Mouse (Mus musculus) frontal cortex, adult (tissue): ENCODE data around the gene Tacc3.
A peak's percentile ranks its signal among the peaks of the same experiment; 100 is the strongest.

ENCODE experiments used
- ATAC-seq: cut with Nextera tagmentation; 2 replicates; pipeline ENCODE4 v1.9.2; 2017; ENCODE audit warnings: mild to moderate bottlenecking, moderate library complexity, mixed read lengths; ENCODE audit not compliant: low TSS enrichment

The Tacc3 gene

DNA sequence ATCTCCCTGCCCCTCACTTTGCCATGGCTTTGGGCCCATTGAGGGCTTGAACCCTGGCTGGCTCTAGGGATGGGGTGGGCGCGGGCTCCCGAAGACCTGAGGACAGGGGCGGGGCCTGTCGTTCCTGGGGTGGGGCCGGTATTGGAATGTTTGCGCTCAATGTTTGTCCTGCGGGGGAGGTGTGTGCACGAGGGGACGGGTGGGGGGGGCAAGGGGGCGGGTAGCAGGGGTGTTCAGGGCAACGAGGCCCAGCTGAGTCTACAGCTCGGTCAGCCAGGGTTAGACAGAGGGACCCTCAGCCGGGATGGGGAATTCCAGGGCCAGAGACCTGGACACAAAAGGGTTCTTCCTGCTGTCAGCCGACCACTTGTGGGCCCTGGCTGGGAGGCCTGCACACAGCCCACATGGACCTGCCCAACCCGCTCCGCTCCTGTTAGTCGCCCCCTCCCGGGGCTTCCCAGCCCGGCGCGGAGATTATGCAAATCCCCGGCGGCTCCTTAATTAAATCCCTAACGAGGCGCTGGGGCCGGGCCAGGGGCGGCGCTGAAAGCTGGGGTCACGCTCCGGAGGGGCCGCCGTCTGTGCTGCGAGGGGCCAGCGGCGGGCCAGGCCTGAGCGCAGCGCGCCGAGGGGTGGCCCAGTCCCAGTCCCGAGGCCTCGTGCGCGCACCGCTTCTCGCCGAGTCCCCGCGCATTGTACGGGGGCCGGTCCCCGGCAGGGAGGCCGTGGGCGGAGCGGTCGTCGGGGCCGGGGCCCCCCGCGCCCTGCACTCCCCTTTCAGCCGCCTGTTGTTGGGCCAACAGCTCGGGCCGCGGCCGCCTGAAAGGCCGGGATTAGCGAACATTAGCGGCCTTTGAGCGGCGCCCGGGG, 37.2 kb downstream of the Tacc3 start:
- ATAC-seq = peak; percentile 19; the same call in 1 of the 2 replicates

- no peak for ATAC-seq
These were observed 37.8 kb downstream of the Tacc3 start for GRCm38 (mm10) chr5:33695718-33696121.

- no peak for ATAC-seq
These were observed 38.5 kb downstream of the Tacc3 start for GRCm38 (mm10) chr5:33696430-33696829.

GRCm38 (mm10) chr5:33697534-33697933, 39.6 kb downstream of the Tacc3 start:
- no peak for ATAC-seq

DNA sequence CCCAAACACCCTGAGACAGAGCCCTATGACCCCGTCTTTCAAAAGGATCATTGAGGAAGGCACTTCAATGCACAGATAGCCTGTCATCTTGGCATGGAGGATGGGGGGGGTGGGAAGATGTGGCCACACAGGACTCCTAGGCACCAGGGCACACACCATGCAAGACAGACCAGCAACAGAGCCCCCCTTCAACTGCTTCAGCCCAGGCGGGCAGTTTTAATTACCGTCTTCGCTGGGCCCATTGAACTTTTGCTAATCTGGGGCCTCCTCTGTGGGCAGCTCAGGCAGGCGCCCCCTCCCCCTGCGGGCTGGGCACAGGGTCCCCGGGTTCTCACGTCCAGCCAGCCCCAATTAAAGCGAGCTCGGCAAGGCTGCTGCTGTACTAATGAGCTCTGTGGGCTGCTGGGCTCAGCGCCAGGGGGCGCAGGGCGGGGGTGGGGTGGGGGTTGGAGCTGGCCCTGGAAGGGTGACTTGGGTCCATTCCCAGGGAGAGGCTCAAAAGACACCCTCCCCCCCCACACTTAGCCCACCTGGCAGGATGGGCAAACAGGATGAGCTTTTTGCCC, 40.1 kb downstream of the Tacc3 start:
- ATAC-seq = no peak

DNA sequence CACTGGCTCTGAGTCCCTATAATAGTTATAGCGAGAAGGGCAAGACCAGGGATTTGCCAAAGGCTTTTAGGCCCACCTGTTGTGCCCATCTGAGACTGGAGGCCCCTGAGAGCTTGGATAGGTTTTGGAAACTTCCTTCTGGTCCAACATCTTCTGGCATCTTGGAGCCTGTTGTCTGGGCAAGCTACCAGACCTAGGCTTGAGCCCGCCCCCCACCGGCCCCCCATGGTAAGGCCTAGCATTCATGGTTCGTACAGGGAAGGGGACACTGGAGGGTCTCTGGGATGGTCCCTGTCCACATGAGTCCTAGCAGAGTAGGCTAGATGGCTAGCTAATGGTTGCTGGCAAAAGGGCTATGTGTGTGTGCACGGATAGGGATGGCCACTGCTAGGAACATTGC, 40.7 kb downstream of the Tacc3 start:
- ATAC-seq = no peak

- no peak for ATAC-seq
These were observed 42.1 kb downstream of the Tacc3 start for GRCm38 (mm10) chr5:33700010-33700409.

- no peak for ATAC-seq
These were observed 43.9 kb downstream of the Tacc3 start for GRCm38 (mm10) chr5:33701832-33702231.

GRCm38 (mm10) chr5:33703999-33704398, 46.1 kb downstream of the Tacc3 start:
- ATAC-seq = no peak

- peak; percentile 48 for ATAC-seq
These were observed 47.1 kb downstream of the Tacc3 start for GRCm38 (mm10) chr5:33704945-33705611.

DNA sequence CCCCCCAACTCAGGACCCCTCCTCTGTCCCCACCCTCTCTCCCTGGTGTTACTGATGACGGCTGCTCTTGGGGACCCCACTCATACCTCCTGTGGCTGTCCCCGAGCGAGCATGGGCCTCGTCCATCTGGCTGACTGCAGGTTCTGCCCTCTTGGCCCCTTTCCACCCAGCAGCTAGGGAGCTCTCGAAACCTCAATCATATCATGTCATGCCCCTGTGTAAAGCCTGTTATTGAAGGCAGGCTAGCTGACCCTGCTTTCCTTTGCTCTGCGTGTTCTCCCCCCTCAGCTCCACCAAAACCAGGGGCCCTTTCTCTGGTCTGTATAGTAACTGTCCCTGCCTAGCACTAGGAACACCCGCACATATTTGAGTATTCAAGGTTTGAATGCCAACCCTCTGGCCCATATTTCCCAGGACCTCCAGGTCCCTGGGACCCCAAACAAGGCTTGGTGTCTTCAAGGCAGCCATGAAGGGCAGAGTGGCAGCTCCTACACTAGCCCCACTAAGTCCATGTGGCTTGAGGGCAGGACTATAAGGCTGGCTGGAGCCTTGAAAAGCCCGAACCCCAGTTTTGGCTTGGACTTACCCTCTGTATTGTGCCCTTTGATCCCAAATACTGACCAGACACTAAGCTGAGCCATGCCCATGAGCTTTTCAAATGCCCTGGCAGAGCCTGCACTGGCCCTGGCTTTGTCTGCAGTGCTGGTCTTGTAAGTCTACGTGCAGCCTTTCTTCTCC, 47.9 kb downstream of the Tacc3 start:
- no peak for ATAC-seq

DNA sequence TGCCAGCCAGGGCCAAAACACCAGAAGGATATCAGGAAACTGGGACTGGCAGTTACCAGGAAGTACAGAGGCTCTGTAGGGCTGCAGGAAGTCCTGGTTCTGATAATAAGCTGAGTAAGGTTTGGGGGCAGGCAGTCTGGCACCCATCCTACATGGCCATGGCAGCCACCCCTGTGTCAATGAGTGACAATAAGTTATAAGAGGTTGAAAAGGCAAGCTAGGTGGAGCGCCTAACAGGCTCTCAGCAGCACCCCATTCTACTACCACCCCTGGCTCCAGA, 48.4 kb downstream of the Tacc3 start:
- ATAC-seq = no peak

DNA sequence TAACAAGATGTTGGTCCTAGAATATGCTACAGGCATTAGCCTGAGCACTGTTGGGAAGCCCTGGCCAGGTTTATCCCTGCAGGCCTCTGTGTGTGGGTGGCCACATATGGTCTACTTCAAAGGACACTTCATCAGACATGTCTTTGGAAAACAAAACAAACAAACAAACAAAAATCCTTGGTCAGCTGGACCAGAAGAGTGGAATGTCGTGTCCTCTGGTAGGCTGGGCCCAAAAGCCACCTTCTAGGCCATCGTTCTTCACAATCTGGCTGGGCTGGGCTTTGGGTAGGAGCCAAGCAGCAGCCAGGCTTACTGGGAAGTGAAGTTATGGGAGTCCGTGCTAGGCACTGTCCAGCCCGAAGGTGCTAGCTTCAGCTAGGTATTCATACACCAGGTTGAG, 49.2 kb downstream of the Tacc3 start:
- no peak for ATAC-seq

- no peak for ATAC-seq
These were observed 51.1 kb downstream of the Tacc3 start for GRCm38 (mm10) chr5:33709037-33709436.

DNA sequence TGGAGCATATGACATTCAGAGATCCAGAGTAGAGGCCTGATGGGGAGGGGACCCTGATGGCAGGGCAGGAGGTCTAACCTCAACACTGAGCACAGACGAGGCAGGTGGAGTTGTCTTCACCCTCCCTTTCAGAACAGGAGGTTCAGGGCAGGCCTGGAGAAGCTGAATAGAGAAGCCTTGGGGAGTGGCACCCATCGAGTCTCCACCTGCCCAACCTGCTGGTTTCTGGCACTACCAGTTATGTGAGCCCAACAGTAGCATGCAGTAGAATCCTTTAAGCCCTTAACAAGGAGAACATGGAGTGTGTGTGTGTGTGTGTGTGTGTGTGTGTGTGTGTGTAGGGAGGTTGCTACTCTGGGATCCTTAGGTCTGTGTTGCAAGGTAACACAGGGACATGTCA, 54.6 kb downstream of the Tacc3 start:
- ATAC-seq = no peak

GRCm38 (mm10) chr5:33715182-33715581, 57.3 kb downstream of the Tacc3 start:
- no peak for ATAC-seq

- no peak for ATAC-seq
These were observed 58.5 kb downstream of the Tacc3 start for GRCm38 (mm10) chr5:33716467-33716866.

- no peak for ATAC-seq
These were observed 60.5 kb downstream of the Tacc3 start for GRCm38 (mm10) chr5:33718460-33718859.

DNA sequence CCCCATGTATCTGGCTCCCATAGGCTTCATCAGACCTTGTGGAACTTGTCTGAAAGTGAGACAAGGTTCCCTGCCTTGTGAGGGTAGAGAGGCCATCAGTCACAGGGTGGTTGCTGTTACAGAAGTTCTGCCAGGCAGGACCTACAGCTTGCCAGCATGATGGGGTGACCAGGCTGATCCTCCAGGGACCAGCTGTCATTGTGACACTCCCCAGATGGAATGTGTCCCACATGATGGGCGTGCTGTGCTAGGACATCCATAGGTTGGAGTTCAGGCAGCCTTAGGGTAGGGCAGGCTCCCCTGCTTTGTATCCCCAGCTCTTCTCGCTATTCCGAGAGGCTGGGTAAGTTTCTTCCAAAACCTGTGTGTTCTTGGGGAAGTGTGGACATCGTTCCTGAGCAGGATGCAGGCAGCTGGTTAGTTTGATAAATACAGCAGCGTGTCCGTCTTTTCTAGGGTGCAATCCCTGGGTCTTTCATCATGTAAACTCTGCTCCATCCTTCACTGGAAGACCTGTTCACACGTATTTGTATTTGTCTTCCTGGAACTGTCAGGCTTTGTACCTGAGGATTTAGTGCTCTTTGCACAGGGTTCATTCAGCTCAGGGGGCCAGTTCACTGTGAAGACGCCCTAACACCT, 63.0 kb downstream of the Tacc3 start:
- ATAC-seq = no peak

DNA sequence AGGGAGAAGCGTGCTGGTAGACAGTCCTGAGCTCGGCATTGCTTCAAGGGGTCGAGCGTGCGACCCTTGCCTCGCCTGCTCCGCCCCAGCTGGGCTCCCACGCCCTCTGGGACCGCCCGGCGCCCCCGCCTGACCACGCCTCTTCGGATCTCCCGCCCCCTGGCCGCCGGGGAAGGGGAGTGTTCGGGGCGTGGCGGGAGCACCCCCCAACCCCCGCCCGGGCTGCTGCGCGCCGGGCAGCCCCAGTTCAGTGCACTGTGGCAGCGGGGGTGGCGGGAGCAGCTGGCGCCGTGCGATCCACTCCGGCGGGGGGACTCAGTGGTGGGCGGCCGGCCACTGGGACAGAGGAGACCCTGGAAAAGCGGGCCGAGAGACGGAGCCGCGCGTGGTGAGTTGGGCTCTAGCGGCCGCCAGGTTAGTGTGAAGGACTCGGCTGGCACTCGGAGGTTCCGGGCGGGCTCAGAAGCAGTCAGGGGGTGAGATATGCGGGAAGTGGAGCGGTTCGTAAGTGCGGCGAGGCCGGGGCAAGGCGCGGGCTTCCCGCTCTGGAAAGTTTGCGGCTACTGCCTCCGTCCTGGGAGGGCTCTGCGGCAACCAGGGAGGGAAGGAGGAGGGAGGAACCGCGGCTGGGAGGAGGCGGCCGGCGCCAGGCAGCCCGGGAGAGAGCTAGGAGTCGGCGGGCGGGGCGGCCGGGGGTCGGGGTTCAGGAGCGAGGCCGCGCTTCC, 63.8 kb downstream of the Tacc3 start, which contains the start of gene Fgfr3:
Gene Fgfr3 (plus strand): TSS at position 134 of the 725 bp plus-strand sequence.
- peak; percentile 36; the same call in 1 of the 2 replicates for ATAC-seq
